ENCODE assay signal across 15 mouse cellular contexts in the genomic region with DNA sequence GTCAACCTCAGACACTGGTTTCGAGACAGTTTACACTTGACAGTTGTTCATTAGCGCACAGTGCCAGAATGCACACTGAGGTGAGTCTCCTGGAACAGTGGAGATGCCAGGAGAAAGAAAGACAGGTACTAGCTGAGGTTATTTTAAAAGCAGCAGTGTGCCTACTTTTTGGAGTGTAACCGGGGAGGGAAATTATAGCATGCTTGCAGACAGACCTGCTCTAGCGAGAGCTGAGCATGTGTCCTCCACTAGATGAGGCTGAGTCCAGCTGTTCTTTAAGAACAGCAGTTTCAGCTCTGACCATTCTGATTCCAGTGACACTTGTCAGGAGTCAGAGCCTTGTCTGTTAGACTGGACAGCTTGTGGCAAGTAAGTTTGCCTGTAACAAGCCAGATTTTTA. TPM values are rescaled to one million over a fixed set of nuclear protein-coding genes. Genes with fewer than 3 reads are reported as not detected.
DNase-seq lines count a peak whose midpoint lies in the region; ATAC-seq and TF ChIP-seq lines count a peak whose summit lies in the region.
"Had no signal": no experiment of that assay in that cellular context is flagged by ENCODE, and none has a peak within 500 bp of the region (broad histone marks: within the 10 kb centered on the region; RNA-seq: fewer than 3 reads in every experiment).

No protein-coding gene starts in this region.

- H3K9me3 ChIP-seq in heart, embryonic 11.5 days (replicated peaks; ENCODE audit: control insufficient read depth, low read length) = no peaks in the 10 kb centered on the region
- H3K9me3 ChIP-seq in lung, embryonic 15.5 days = no peaks in the 10 kb centered on the region
- no peaks in the 10 kb centered on the region for H3K9me3 ChIP-seq in intestine, embryonic 15.5 days
- H3K9me3 ChIP-seq in stomach, postnatal 0 days (ENCODE audit: control insufficient read depth, low read length) = no peaks in the 10 kb centered on the region
- H3K9me3 ChIP-seq: midbrain, embryonic 12.5 days; neural tube, embryonic 13.5 days had no signal

- no peak overlapping the region for H3K9ac ChIP-seq in heart, embryonic 11.5 days (ENCODE audit: low read depth, low read length)
- H3K9ac ChIP-seq in lung, embryonic 15.5 days = no peak overlapping the region
- H3K9ac ChIP-seq in intestine, embryonic 15.5 days = no peak overlapping the region
- H3K9ac ChIP-seq in stomach, postnatal 0 days (ENCODE audit: low read length) = peak overlapping the region; percentile 85; the same call in 1 of the 2 replicates
- H3K9ac ChIP-seq: midbrain, embryonic 12.5 days; neural tube, embryonic 13.5 days had no signal

- peak overlapping the region; percentile 81 for H3K4me3 ChIP-seq in heart, embryonic 11.5 days (ENCODE audit: low read depth, low read length)
- peak overlapping the region; percentile 73; the same call in 1 of the 2 replicates for H3K4me3 ChIP-seq in lung, embryonic 15.5 days
- H3K4me3 ChIP-seq in intestine, embryonic 15.5 days (replicated peaks) = no peak overlapping the region; the same call in 1 of the 2 replicates
- peak overlapping the region; percentile 76 for H3K4me3 ChIP-seq in stomach, postnatal 0 days (ENCODE audit: low read depth, low read length)
- H3K4me3 ChIP-seq: midbrain, embryonic 12.5 days; neural tube, embryonic 13.5 days had no signal

- intact Hi-C loops in heart, postnatal 36 days (cut with DNase I) = loop anchor here (10.0 kb wide), 1 partner anchor 263 kb away; no protein-coding TSS in a partner anchor

- H3K27ac ChIP-seq in heart, embryonic 11.5 days (ENCODE audit: low read depth, low read length) = 0 out of 2 replicates have a peak overlapping the region, but pooled peaks have one; percentile 41
- H3K27ac ChIP-seq in lung, embryonic 15.5 days = peak overlapping the region; percentile 97; the same call in 1 of the 2 replicates
- 0 out of 2 replicates have a peak overlapping the region, but pooled peaks have one; percentile 96 for H3K27ac ChIP-seq in intestine, embryonic 15.5 days
- H3K27ac ChIP-seq in stomach, postnatal 0 days (replicated peaks) = peak overlapping the region; percentile 98
- H3K27ac ChIP-seq: midbrain, embryonic 12.5 days had no signal

- H3K36me3 ChIP-seq in heart, embryonic 11.5 days (ENCODE audit: control insufficient read depth, insufficient read depth, low read length) = no peaks in the 10 kb centered on the region
- H3K36me3 ChIP-seq in lung, embryonic 15.5 days = no peaks in the 10 kb centered on the region
- no peaks in the 10 kb centered on the region for H3K36me3 ChIP-seq in intestine, embryonic 15.5 days
- no peaks in the 10 kb centered on the region; the same call in 1 of the 2 replicates for H3K36me3 ChIP-seq in stomach, postnatal 0 days (ENCODE audit: control insufficient read depth, insufficient read depth, low read length)
- H3K36me3 ChIP-seq: midbrain, embryonic 12.5 days; neural tube, embryonic 13.5 days had no signal

- no peak for ATAC-seq in heart, embryonic 11.5 days (replicated peaks; ENCODE audit: insufficient number of reproducible peaks, low FRiP score, low TSS enrichment)
- ATAC-seq in lung, embryonic 15.5 days (ENCODE audit: borderline replicate concordance, extremely low read depth, low FRiP score, low TSS enrichment) = no peak
- no peak for ATAC-seq in intestine, embryonic 15.5 days
- ATAC-seq in stomach, postnatal 0 days (ENCODE audit: low FRiP score, low TSS enrichment) = no peak

- TF ChIP-seq EP300 in stomach, postnatal 0 days (optimal IDR thresholded peaks at IDR 0.05) = no peak

- 76% methylated on average over 4 of the region's 4 CpGs for WGBS in heart, embryonic 11.5 days (ENCODE audit: insufficient replicate concordance)
- WGBS in lung, embryonic 15.5 days = 75% methylated on average over 4 of the region's 4 CpGs
- WGBS in intestine, embryonic 15.5 days = 68% methylated on average over 4 of the region's 4 CpGs
- 59% methylated on average over 4 of the region's 4 CpGs for WGBS in stomach, postnatal 0 days

- H3K4me1 ChIP-seq in heart, embryonic 11.5 days (ENCODE audit: control insufficient read depth, insufficient read depth, low read length) = peaks cover 19% of the 10 kb centered on the region
- peaks cover 45% of the 10 kb centered on the region for H3K4me1 ChIP-seq in lung, embryonic 15.5 days
- peaks cover 20% of the 10 kb centered on the region for H3K4me1 ChIP-seq in intestine, embryonic 15.5 days (replicated peaks)
- H3K4me1 ChIP-seq in stomach, postnatal 0 days (replicated peaks; ENCODE audit: control insufficient read depth, insufficient read depth) = no peaks in the 10 kb centered on the region; the same call in 1 of the 2 replicates

- DNase-seq in heart, postnatal 36 days = no peak
- DNase-seq in lung, postnatal 36 days = no peak
- DNase-seq in stomach, postnatal 0 days (ENCODE audit: low spot score) = no peak
- DNase-seq in testis, postnatal 10 days (ENCODE audit: low spot score) = no peak
- DNase-seq in adrenal gland, postnatal 14 days = no peak
- DNase-seq: cerebellum, postnatal 36 days; kidney, adult 18-20 months; layer of hippocampus, adult 9-11 months; liver; right cerebral cortex, postnatal 25 days had no signal

- no peak for TF ChIP-seq CTCF in stomach, postnatal 0 days (IDR thresholded peaks at IDR 0.05; ENCODE audit: low read depth)

- peak overlapping the region; percentile 68 for H3K4me2 ChIP-seq in heart, embryonic 11.5 days
- H3K4me2 ChIP-seq in lung, embryonic 15.5 days = peak overlapping the region; percentile 75
- peak overlapping the region; percentile 77 for H3K4me2 ChIP-seq in intestine, embryonic 15.5 days (replicated peaks)
- H3K4me2 ChIP-seq in stomach, postnatal 0 days (replicated peaks; ENCODE audit: low read depth) = peak overlapping the region; percentile 81
- H3K4me2 ChIP-seq: midbrain, embryonic 12.5 days had no signal

- no peaks in the 10 kb centered on the region for H3K27me3 ChIP-seq in heart, embryonic 11.5 days (ENCODE audit: control insufficient read depth, insufficient read depth, low read length)
- no peaks in the 10 kb centered on the region for H3K27me3 ChIP-seq in lung, embryonic 15.5 days
- no peaks in the 10 kb centered on the region for H3K27me3 ChIP-seq in intestine, embryonic 15.5 days (replicated peaks)
- no peaks in the 10 kb centered on the region for H3K27me3 ChIP-seq in stomach, postnatal 0 days (ENCODE audit: control insufficient read depth, insufficient read depth, low read length)

RNA-seq across cellular contexts. Expression of gene Ccn2, which starts 2.5 kb away (rescaled TPM):
- polyA plus RNA-seq in heart, embryonic 11.5 days (2014; fragmentation: Nextera tagmentation; extraction: Ambion mirVana) = 25.2 and 26.4 TPM in 2 replicates
- 100 to 1,000 TPM in 1 of 2 experiments, 10 to 100 TPM in 1; 82.5 to 111 TPM for total RNA-seq in heart, postnatal 36 days (2021)
- 14.1 and 14.3 TPM in 2 replicates for polyA plus RNA-seq in lung, embryonic 15.5 days (2015; fragmentation: Nextera tagmentation; extraction: Ambion mirVana)
- 9.3 and 10.1 TPM in 2 replicates for polyA plus RNA-seq in intestine, embryonic 15.5 days (2015; fragmentation: Nextera tagmentation; extraction: Ambion mirVana)
- 19.6 and 19.7 TPM in 2 replicates for polyA plus RNA-seq in stomach, postnatal 0 days (2015; fragmentation: Nextera tagmentation; extraction: Ambion mirVana)
- total RNA-seq in adrenal gland, postnatal 14 days (2021) = 34.8 and 45.0 TPM in 2 replicates

Comparison
In these comparisons a context has a peak if more than half of its experiments do, and no peak if none do; other contexts are left out.
1. H3K27ac ChIP-seq: peak in every context shown above with its lines; median percentile 98 in stomach, postnatal 0 days; 97 in lung, embryonic 15.5 days; 96 in intestine, embryonic 15.5 days; 41 in heart, embryonic 11.5 days.